Mouse (Mus musculus): Measurements from ENCODE around the gene Scgb1b30. TPM values are rescaled to one million over a fixed set of nuclear protein-coding genes. Genes with fewer than 3 reads are reported as not detected.
"Not testable (repeated sequence)": the region's sequence is repeated elsewhere in the genome, so short reads cannot be mapped to it uniquely, and the experiment has no call there.

The Scgb1b30 gene
- total RNA-seq (2021) = not detected
- long read RNA-seq, experiment 1 = 0 reads
- long read RNA-seq, experiment 2 = 0 reads

- DNase-seq (ENCODE audit: low spot score in 2 of 2) = no peak
These were observed at the start of gene Scgb1b30 for GRCm38 (mm10) chr7:34094911-34095481. Scgb1b30 (plus strand) TSS chr7:34095431.

- not testable (repeated sequence) for DNase-seq (ENCODE audit: low spot score in 2 of 2)
These were observed 27.1 kb upstream of the Scgb1b30 start for GRCm38 (mm10) chr7:34068132-34068531.

- no peak for DNase-seq (ENCODE audit: low spot score in 2 of 2)
These were observed 4.8 kb downstream of the Scgb1b30 start for GRCm38 (mm10) chr7:34100002-34100401.

- DNase-seq (ENCODE audit: low spot score in 2 of 2) = no peak
These were observed 6.0 kb downstream of the Scgb1b30 start for GRCm38 (mm10) chr7:34101276-34101675.

GRCm38 (mm10) chr7:34109190-34109589 is 14.0 kb downstream of the Scgb1b30 start:
- no peak for DNase-seq (ENCODE audit: low spot score in 2 of 2)

- DNase-seq (ENCODE audit: low spot score in 2 of 2) = no peak
These were observed 21.4 kb downstream of the Scgb1b30 start for GRCm38 (mm10) chr7:34116601-34117000.

- not testable (repeated sequence) for DNase-seq (ENCODE audit: low spot score in 2 of 2)
These were observed 25.4 kb downstream of the Scgb1b30 start for GRCm38 (mm10) chr7:34120636-34121035.

GRCm38 (mm10) chr7:34122987-34123720 is 27.9 kb downstream of the Scgb1b30 start:
- peak; percentile 16 to 36 for DNase-seq (ENCODE audit: low spot score in 2 of 2)

- no peak for DNase-seq (ENCODE audit: low spot score in 2 of 2)
These were observed 30.1 kb downstream of the Scgb1b30 start for GRCm38 (mm10) chr7:34125346-34125745.

GRCm38 (mm10) chr7:34126291-34126690 is 31.1 kb downstream of the Scgb1b30 start:
- no peak for DNase-seq (ENCODE audit: low spot score in 2 of 2)

- DNase-seq (ENCODE audit: low spot score in 2 of 2) = no peak
These were observed 35.9 kb downstream of the Scgb1b30 start for GRCm38 (mm10) chr7:34131118-34131517.

- no peak for DNase-seq (ENCODE audit: low spot score in 2 of 2)
These were observed 36.7 kb downstream of the Scgb1b30 start for GRCm38 (mm10) chr7:34131959-34132354.

GRCm38 (mm10) chr7:34132355-34133079 is 37.3 kb downstream of the Scgb1b30 start:
- peak in 1 of 2 experiments; percentile 10 for DNase-seq (ENCODE audit: low spot score in 2 of 2)

- DNase-seq (ENCODE audit: low spot score in 2 of 2) = peak; percentile 51 to 61
These were observed 38.0 kb downstream of the Scgb1b30 start, which contains the start of gene Wtip for GRCm38 (mm10) chr7:34133117-34133762. Wtip (minus strand) TSS chr7:34133268.

GRCm38 (mm10) chr7:34134336-34134735 is 39.1 kb downstream of the Scgb1b30 start:
- DNase-seq (ENCODE audit: low spot score in 2 of 2) = no peak

GRCm38 (mm10) chr7:34139493-34139892 is 44.3 kb downstream of the Scgb1b30 start:
- no peak for DNase-seq (ENCODE audit: low spot score in 2 of 2)

GRCm38 (mm10) chr7:34141123-34141522 is 45.9 kb downstream of the Scgb1b30 start:
- peak in 1 of 2 experiments; percentile 12 for DNase-seq (ENCODE audit: low spot score in 2 of 2)

- DNase-seq (ENCODE audit: low spot score in 2 of 2) = no peak
These were observed 52.0 kb downstream of the Scgb1b30 start for GRCm38 (mm10) chr7:34147193-34147592.

All from layer of hippocampus, postnatal 14 days (tissue).